18 mouse cellular contexts compared by ENCODE assay signal in genomic region chr1:191585704-191586103, GRCm38 (mm10). TPM values are rescaled to one million over a fixed set of nuclear protein-coding genes. Genes with fewer than 3 reads are reported as not detected.
DNase-seq lines count a peak whose midpoint lies in the region; ATAC-seq and TF ChIP-seq lines count a peak whose summit lies in the region.
"Had no signal": no experiment of that assay in that cellular context is flagged by ENCODE, and none has a peak within 500 bp of the region (broad histone marks: within the 10 kb centered on the region; RNA-seq: fewer than 3 reads in every experiment).

No protein-coding gene starts in this region.

- TF ChIP-seq EP300 in lung, postnatal 0 days (IDR thresholded peaks at IDR 0.05) = no peak

- in situ Hi-C loops in Patski (cut with MboI; ENCODE audit: low pct_unique_long_range_greater_than_20kb) = loop anchor here (5.0 kb wide), 2 partner anchors 137 to 232 kb away; no protein-coding TSS in a partner anchor

- H3K36me3 ChIP-seq in hindbrain, postnatal 0 days (ENCODE audit: insufficient read depth, low read length) = peaks cover 33% of the 10 kb centered on the region; the same call in 1 of the 2 replicates
- peaks cover 74% of the 10 kb centered on the region for H3K36me3 ChIP-seq in hindbrain, embryonic 14.5 days (replicated peaks; ENCODE audit: control insufficient read depth, insufficient read depth)
- peaks cover 25% of the 10 kb centered on the region for H3K36me3 ChIP-seq in lung, postnatal 0 days (ENCODE audit: insufficient read depth, low read length)

- H3K9me3 ChIP-seq in hindbrain, postnatal 0 days (ENCODE audit: low read length) = no peaks in the 10 kb centered on the region
- H3K9me3 ChIP-seq in hindbrain, embryonic 14.5 days (ENCODE audit: control insufficient read depth, low read length) = no peaks in the 10 kb centered on the region
- no peaks in the 10 kb centered on the region for H3K9me3 ChIP-seq in lung, postnatal 0 days (ENCODE audit: low read length)
- H3K9me3 ChIP-seq: heart, embryonic 15.5 days; hindbrain, embryonic 12.5 days; limb, embryonic 12.5 days had no signal

- CTCF ChIA-PET in Patski (lab: Charles Lee) = interaction anchor here (0.7 to 9.7 kb wide), 9 partner anchors 9 to 234 kb away, joined by 3 to 70 read pairs (median 4); partner anchors contain the start of genes Dtl, Ints7, Lpgat1 and Nek2

- WGBS in hindbrain, postnatal 0 days = 85% methylated on average over 2 of the region's 2 CpGs
- WGBS in hindbrain, embryonic 14.5 days = 89% methylated on average over 2 of the region's 2 CpGs
- 86% methylated on average over 2 of the region's 2 CpGs for WGBS in lung, postnatal 0 days

- no peak overlapping the region for H3K9ac ChIP-seq in hindbrain, postnatal 0 days (replicated peaks; ENCODE audit: low read length)
- H3K9ac ChIP-seq in hindbrain, embryonic 14.5 days = no peak overlapping the region
- no peak overlapping the region for H3K9ac ChIP-seq in lung, postnatal 0 days (replicated peaks; ENCODE audit: low read depth)
- H3K9ac ChIP-seq: heart, embryonic 15.5 days; hindbrain, embryonic 12.5 days; limb, embryonic 12.5 days had no signal

- no peak overlapping the region for H3K27ac ChIP-seq in hindbrain, postnatal 0 days
- H3K27ac ChIP-seq in hindbrain, embryonic 14.5 days = no peak overlapping the region
- H3K27ac ChIP-seq in lung, postnatal 0 days (ENCODE audit: low read length) = no peak overlapping the region
- H3K27ac ChIP-seq: heart, embryonic 15.5 days; hindbrain, embryonic 12.5 days; limb, embryonic 12.5 days had no signal

- no peak overlapping the region for H3K4me2 ChIP-seq in hindbrain, postnatal 0 days (ENCODE audit: low read depth, low read length)
- no peak overlapping the region for H3K4me2 ChIP-seq in hindbrain, embryonic 14.5 days (replicated peaks)
- no peak overlapping the region for H3K4me2 ChIP-seq in lung, postnatal 0 days (replicated peaks; ENCODE audit: low read depth, low read length)
- H3K4me2 ChIP-seq: heart, embryonic 15.5 days; hindbrain, embryonic 12.5 days; limb, embryonic 12.5 days had no signal

- 0 out of 2 replicates have a peak, but pooled peaks have one; percentile 7 for TF ChIP-seq CTCF in hindbrain, postnatal 0 days (IDR thresholded peaks at IDR 0.05; ENCODE audit: low read depth)
- TF ChIP-seq CTCF in lung, postnatal 0 days (IDR thresholded peaks at IDR 0.05) = peak; percentile 33
- TF ChIP-seq CTCF in Patski (IDR thresholded peaks at IDR 0.05) = peak; percentile 39

- POLR2A ChIA-PET in Patski (lab: Charles Lee) = interaction anchor here (1.1 kb wide), 1 partner anchor 8 kb away, joined by 4 read pairs; no protein-coding TSS in a partner anchor

- peak; percentile 33 for DNase-seq in hindbrain, postnatal 0 days (ENCODE audit: low spot score)
- DNase-seq in hindbrain, embryonic 14.5 days (ENCODE audit: low spot score) = no peak
- peak; percentile 11 for DNase-seq in lung, postnatal 0 days (ENCODE audit: low spot score)
- DNase-seq in lung, adult 18-20 months = no peak
- no peak for DNase-seq in Patski (ENCODE audit: low read depth, low spot score)
- no peak for DNase-seq in c-Kit-positive CD71-positive TER-119-positive erythroid progenitor cells, embryonic 14.5 days (ENCODE audit: low spot score)
- no peak for DNase-seq in cerebellum, adult 9-11 months
- DNase-seq: adrenal gland, adult 2 months; cerebellum, adult 9-10 months; gastrocnemius, postnatal 36 days; kidney, adult 8-10 months; lung, adult 2 months; spleen, adult 18-20 months; thymus, postnatal 25 days had no signal

- no peak overlapping the region for H3K4me3 ChIP-seq in hindbrain, postnatal 0 days (ENCODE audit: low read length)
- H3K4me3 ChIP-seq in hindbrain, embryonic 14.5 days (replicated peaks; ENCODE audit: low read length) = no peak overlapping the region
- H3K4me3 ChIP-seq in lung, postnatal 0 days (ENCODE audit: low read depth, low read length) = no peak overlapping the region
- H3K4me3 ChIP-seq: heart, embryonic 15.5 days; hindbrain, embryonic 12.5 days; limb, embryonic 12.5 days had no signal

- no peak for ATAC-seq in hindbrain, postnatal 0 days
- ATAC-seq in hindbrain, embryonic 14.5 days (ENCODE audit: low FRiP score) = no peak
- no peak for ATAC-seq in lung, postnatal 0 days
- no peak for ATAC-seq in Patski
- ATAC-seq in megakaryocyte progenitor cell, adult 5-6 weeks (replicated peaks; ENCODE audit: poor library complexity) = peak; percentile 55; the same call in 1 of the 2 replicates

- no peaks in the 10 kb centered on the region for H3K4me1 ChIP-seq in hindbrain, postnatal 0 days (ENCODE audit: insufficient read depth, low read length)
- H3K4me1 ChIP-seq in hindbrain, embryonic 14.5 days (replicated peaks; ENCODE audit: control insufficient read depth, insufficient read depth, low read length) = no peaks in the 10 kb centered on the region
- no peaks in the 10 kb centered on the region; the same call in 1 of the 2 replicates for H3K4me1 ChIP-seq in lung, postnatal 0 days (ENCODE audit: insufficient read depth, low read depth, low read length)
- H3K4me1 ChIP-seq: heart, embryonic 15.5 days; hindbrain, embryonic 12.5 days; limb, embryonic 12.5 days had no signal

- H3K27me3 ChIP-seq in hindbrain, postnatal 0 days (ENCODE audit: insufficient read depth, low read length) = no peaks in the 10 kb centered on the region
- H3K27me3 ChIP-seq in hindbrain, embryonic 14.5 days (ENCODE audit: control insufficient read depth, insufficient read depth, low read length) = no peaks in the 10 kb centered on the region
- H3K27me3 ChIP-seq in lung, postnatal 0 days (replicated peaks; ENCODE audit: insufficient read depth, low read length) = no peaks in the 10 kb centered on the region
- H3K27me3 ChIP-seq in Patski = no peaks in the 10 kb centered on the region
- H3K27me3 ChIP-seq: heart, embryonic 15.5 days; hindbrain, embryonic 12.5 days; limb, embryonic 12.5 days had no signal

RNA-seq across cellular contexts. Expression of gene Ints7, which starts 10.3 kb away (rescaled TPM):
- total RNA-seq in hindbrain, postnatal 0 days (2014; rRNA removed) = 34.1 and 41.3 TPM in 2 replicates
- 26.3 and 28.7 TPM in 2 replicates for polyA plus RNA-seq in hindbrain, postnatal 0 days (2015; fragmentation: Nextera tagmentation; extraction: Ambion mirVana)
- 28.7 and 34.7 TPM in 2 replicates for polyA plus RNA-seq in hindbrain, embryonic 14.5 days (2014; fragmentation: Nextera tagmentation; extraction: Ambion mirVana)
- polyA plus RNA-seq in lung, postnatal 0 days (2015; fragmentation: Nextera tagmentation; extraction: Ambion mirVana) = 13.9 and 14.3 TPM in 2 replicates
- polyA plus RNA-seq in Patski (2021) = 25.7 TPM
- 37.0 and 39.8 TPM in 2 replicates for total RNA-seq in megakaryocyte progenitor cell, adult 5-6 weeks (2015)
- 63.1 and 69.2 TPM in 2 replicates for total RNA-seq in megakaryocyte progenitor cell, adult 5-6 weeks (2017)

RNA-seq across cellular contexts. Expression of gene Dtl, which starts 10.4 kb away (rescaled TPM):
- 5.1 and 6.6 TPM in 2 replicates for total RNA-seq in hindbrain, postnatal 0 days (2014; rRNA removed)
- polyA plus RNA-seq in hindbrain, postnatal 0 days (2015; fragmentation: Nextera tagmentation; extraction: Ambion mirVana) = 7.5 and 8.0 TPM in 2 replicates
- polyA plus RNA-seq in hindbrain, embryonic 14.5 days (2014; fragmentation: Nextera tagmentation; extraction: Ambion mirVana) = 7.7 and 7.8 TPM in 2 replicates
- 2.9 and 3.1 TPM in 2 replicates for polyA plus RNA-seq in lung, postnatal 0 days (2015; fragmentation: Nextera tagmentation; extraction: Ambion mirVana)
- 12.7 TPM for polyA plus RNA-seq in Patski (2021)
- 90.8 and 98.8 TPM in 2 replicates for total RNA-seq in megakaryocyte progenitor cell, adult 5-6 weeks (2015)
- 54.4 and 77.3 TPM in 2 replicates for total RNA-seq in megakaryocyte progenitor cell, adult 5-6 weeks (2017)

Comparison
In these comparisons a context has a peak if more than half of its experiments do, and no peak if none do; other contexts are left out.
1. DNase-seq: peak in hindbrain, postnatal 0 days (single experiment) and lung, postnatal 0 days (single experiment); none in hindbrain, embryonic 14.5 days (single experiment), lung, adult 18-20 months (0 of 2), Patski (single experiment), c-Kit-positive CD71-positive TER-119-positive erythroid progenitor cells, embryonic 14.5 days (single experiment) and cerebellum, adult 9-11 months (single experiment).
2. Peak in every context shown above with its lines, with median percentiles within 50 percentile points of each other: CTCF ChIP-seq.